Mouse (Mus musculus) embryonic stem cell, embryonic (primary cell): Measurements from ENCODE around the gene A930002H24Rik.
"Not testable (repeated sequence)": the region's sequence is repeated elsewhere in the genome, so short reads cannot be mapped to it uniquely, and the experiment has no call there.

Experiments used
- CTCF ChIA-PET, 4 experiments: fragments of 300-600 bp in 2 of 4; fragments of 350-600 bp in 2 of 4; sonication (Branson Sonifier 250); formaldehyde crosslinking; loops; one replicate each; lab custom pipeline; 2022; ENCODE audit warnings: inconsistent platforms in 2 of 4; lab: Charles Lee
- POLR2A ChIA-PET, 4 experiments: fragments of 300-600 bp in 2 of 4; fragments of 350-600 bp in 2 of 4; sonication (Branson Sonifier 250); formaldehyde crosslinking; loops; one replicate each; lab custom pipeline; 2022; ENCODE audit warnings: antibody characterized with exemption in 4 of 4, inconsistent platforms in 1 of 4; lab: Charles Lee

The A930002H24Rik gene

GRCm38 (mm10) chr17:63863647-63864149, at the start of gene A930002H24Rik:
Gene A930002H24Rik, minus strand, starts transcription at chr17:63863791.
- ChIA-PET POLR2A (interaction anchor here (0.6 to 1.8 kb wide), 25 partner anchors 9 to 1838 kb away, joined by 3 to 9 read pairs (median 3); no protein-coding TSS in a partner anchor), CTCF (interaction anchor here in 3 of 4 experiments (1.0 to 1.7 kb wide), 3 partner anchors 35 to 60 kb away, joined by 5 to 9 read pairs (median 7); no protein-coding TSS in a partner anchor)

GRCm38 (mm10) chr17:63909297-63909696, 45.7 kb upstream of the A930002H24Rik start:
- CTCF ChIA-PET: no interaction called here
- POLR2A ChIA-PET: no interaction called here

GRCm38 (mm10) chr17:63897050-63897449, 33.5 kb upstream of the A930002H24Rik start:
- ChIA-PET CTCF (interaction anchor here in 1 of 4 experiments (0.6 kb wide), 1 partner anchor 33 kb away, joined by 3 read pairs; no protein-coding TSS in a partner anchor), POLR2A (interaction anchor here in 2 of 4 experiments (0.8 to 1.0 kb wide), 2 partner anchors 16 to 33 kb away, joined by 3 read pairs; partner anchors contain the start of gene A930002H24Rik (in 1 of the 2))

GRCm38 (mm10) chr17:63895829-63896228, 32.2 kb upstream of the A930002H24Rik start:
- POLR2A ChIA-PET: no interaction called here

GRCm38 (mm10) chr17:63890611-63891010, 27.0 kb upstream of the A930002H24Rik start:
- ChIA-PET CTCF (no interaction called here), POLR2A (interaction anchor here in 1 of 4 experiments (0.9 kb wide), 1 partner anchor 9 kb away, joined by 3 read pairs; no protein-coding TSS in a partner anchor)

More at GRCm38 (mm10) chr17:63895829-63896228, 32.2 kb upstream of the A930002H24Rik start:
- CTCF ChIA-PET: no interaction called here

GRCm38 (mm10) chr17:63886988-63887387, 23.4 kb upstream of the A930002H24Rik start:
- ChIA-PET POLR2A (no interaction called here), CTCF (no interaction called here)

GRCm38 (mm10) chr17:63880009-63880408, 16.4 kb upstream of the A930002H24Rik start:
- ChIA-PET POLR2A (no interaction called here), CTCF (no interaction called here)

- CTCF ChIA-PET: no interaction called here
- POLR2A ChIA-PET: interaction anchor here in 2 of 4 experiments (0.6 to 1.2 kb wide), 2 partner anchors 15 to 183 kb away, joined by 3 read pairs; partner anchors contain the start of gene A930002H24Rik (in 1 of the 2)
These were observed 15.3 kb upstream of the A930002H24Rik start for GRCm38 (mm10) chr17:63878889-63879288.

- CTCF ChIA-PET: no interaction called here
- POLR2A ChIA-PET: interaction anchor here in 1 of 4 experiments (1.6 kb wide), 1 partner anchor 17 kb away, joined by 3 read pairs; no protein-coding TSS in a partner anchor
These were observed 8.2 kb upstream of the A930002H24Rik start for GRCm38 (mm10) chr17:63871773-63872172.

GRCm38 (mm10) chr17:63864171-63864571, 580 bp upstream of the A930002H24Rik start:
- CTCF ChIA-PET: interaction anchor here in 3 of 4 experiments (0.6 to 1.7 kb wide), 4 partner anchors 33 to 61 kb away, joined by 3 to 9 read pairs (median 6); no protein-coding TSS in a partner anchor
- POLR2A ChIA-PET: interaction anchor here (0.8 to 1.8 kb wide), 21 partner anchors 9 to 364 kb away, joined by 3 to 9 read pairs (median 4); no protein-coding TSS in a partner anchor

GRCm38 (mm10) chr17:63863012-63863630, 470 bp downstream of the A930002H24Rik start, which contains the start of gene Fer:
Gene Fer, plus strand, starts transcription at chr17:63863062.
- CTCF ChIA-PET: interaction anchor here in 2 of 4 experiments (1.4 to 1.7 kb wide), 2 partner anchors 59 to 60 kb away, joined by 7 to 9 read pairs; no protein-coding TSS in a partner anchor
- POLR2A ChIA-PET: interaction anchor here in 3 of 4 experiments (0.6 to 1.8 kb wide), 24 partner anchors 8 to 1838 kb away, joined by 3 to 9 read pairs (median 3); no protein-coding TSS in a partner anchor

- POLR2A ChIA-PET: interaction anchor here in 3 of 4 experiments (0.6 to 1.8 kb wide), 6 partner anchors 11 to 198 kb away, joined by 3 to 9 read pairs (median 3); no protein-coding TSS in a partner anchor
- CTCF ChIA-PET: interaction anchor here in 1 of 4 experiments (1.7 kb wide), 1 partner anchor 58 kb away, joined by 9 read pairs; no protein-coding TSS in a partner anchor
These were observed 1.2 kb downstream of the A930002H24Rik start for GRCm38 (mm10) chr17:63862399-63862798.

GRCm38 (mm10) chr17:63860988-63861387, 2.6 kb downstream of the A930002H24Rik start:
- ChIA-PET POLR2A (interaction anchor here in 1 of 4 experiments (0.6 kb wide), 1 partner anchor 368 kb away, joined by 3 read pairs; no protein-coding TSS in a partner anchor), CTCF (no interaction called here)

GRCm38 (mm10) chr17:63857023-63857544, 6.5 kb downstream of the A930002H24Rik start:
- POLR2A ChIA-PET: no interaction called here
- CTCF ChIA-PET: no interaction called here

- POLR2A ChIA-PET: interaction anchor here (0.6 to 1.7 kb wide), 9 partner anchors 13 to 420 kb away, joined by 3 to 7 read pairs (median 4); partner anchors contain the start of genes A930002H24Rik (in 4 of the 4) and Fer (in 1 of the 4)
- CTCF ChIA-PET: no interaction called here
These were observed 13.6 kb downstream of the A930002H24Rik start for GRCm38 (mm10) chr17:63850016-63850415.

- CTCF ChIA-PET: interaction anchor here in 1 of 4 experiments (0.9 kb wide), 1 partner anchor 46 kb away, joined by 4 read pairs; no protein-coding TSS in a partner anchor
- POLR2A ChIA-PET: interaction anchor here in 3 of 4 experiments (0.6 to 1.7 kb wide), 8 partner anchors 13 to 419 kb away, joined by 3 to 7 read pairs (median 4); partner anchors contain the start of genes A930002H24Rik (in 3 of the 3) and Fer (in 1 of the 3)
These were observed 14.0 kb downstream of the A930002H24Rik start for GRCm38 (mm10) chr17:63849566-63849965.

GRCm38 (mm10) chr17:63849151-63849550, 14.4 kb downstream of the A930002H24Rik start:
- POLR2A ChIA-PET: interaction anchor here in 2 of 4 experiments (0.6 to 1.4 kb wide), 2 partner anchors 14 to 20 kb away, joined by 3 to 5 read pairs; partner anchors contain the start of genes A930002H24Rik (in 1 of the 2) and Fer (in 1 of the 2)
- CTCF ChIA-PET: interaction anchor here in 1 of 4 experiments (0.9 kb wide), 1 partner anchor 46 kb away, joined by 4 read pairs; no protein-coding TSS in a partner anchor

- CTCF ChIA-PET: not testable (repeated sequence)
- POLR2A ChIA-PET: interaction anchor here in 1 of 4 experiments (0.8 kb wide), 1 partner anchor 43 kb away, joined by 3 read pairs; no protein-coding TSS in a partner anchor
These were observed 17.8 kb downstream of the A930002H24Rik start for GRCm38 (mm10) chr17:63845766-63846165.
